Mouse (Mus musculus) myocyte (in vitro differentiated cells): ENCODE results near the gene Hmx2. TPM values are rescaled to one million over a fixed set of nuclear protein-coding genes. Genes with fewer than 3 reads are reported as not detected.

Experiments used
- H3K27me3 ChIP-seq: one replicate; pipeline ENCODE4 v1.6.1; 2011; ENCODE audit not compliant: control insufficient read depth, insufficient read depth, insufficient read length
- H3K36me3 ChIP-seq: one replicate; pipeline ENCODE4 v1.6.1; 2011; ENCODE audit not compliant: control insufficient read depth, insufficient read depth
- H3K4me2 ChIP-seq: one replicate; pipeline ENCODE4 v1.6.1; 2011; ENCODE audit warnings: low read depth, control low read depth
- H3K4me3 ChIP-seq: one replicate; pipeline ENCODE4 v1.5.1; 2011; ENCODE audit warnings: mild to moderate bottlenecking, control low read depth, moderate library complexity
- H3K79me2 ChIP-seq: one replicate; pipeline ENCODE4 v1.6.1; 2011; ENCODE audit not compliant: control insufficient read depth, insufficient read depth
- H3ac ChIP-seq: one replicate; pipeline ENCODE4 v1.6.1; 2011; ENCODE audit not compliant: control insufficient read depth, insufficient read length
- CEBPB ChIP-seq: IDR thresholded peaks from 2 replicates; pipeline ENCODE4 v1.6.1; 2011; ENCODE audit warnings: mild to moderate bottlenecking, moderate library complexity; ENCODE audit not compliant: poor library complexity, insufficient read depth, severe bottlenecking
- E2F4 ChIP-seq: IDR thresholded peaks from one replicate; pipeline ENCODE4 v1.6.1; 2011; ENCODE audit warnings: mild to moderate bottlenecking, control low read depth, moderate library complexity; ENCODE audit not compliant: insufficient read depth
- MAX ChIP-seq: IDR thresholded peaks from one replicate; pipeline ENCODE4 v1.6.1; 2011; ENCODE audit warnings: low read depth, mild to moderate bottlenecking, control low read depth
- MYOD1 ChIP-seq, 3 experiments: IDR thresholded peaks; one replicate each; pipeline ENCODE4 v1.6.1; 2011; ENCODE audit warnings: control low read depth in 2 of 3, low read depth in 2 of 3, mild to moderate bottlenecking in 2 of 3, moderate library complexity in 1 of 3; ENCODE audit not compliant: insufficient read length in 2 of 3, control insufficient read depth in 1 of 3
- MYOG ChIP-seq, 3 experiments: IDR thresholded peaks; one replicate each; pipeline ENCODE4 v1.6.1; 2011; ENCODE audit warnings: control low read depth in 2 of 3, low read depth in 2 of 3, mild to moderate bottlenecking in 2 of 3; ENCODE audit not compliant: insufficient read length in 2 of 3, control insufficient read depth in 1 of 3, insufficient read depth in 1 of 3
- POLR2A ChIP-seq: IDR thresholded peaks from one replicate; pipeline ENCODE4 v1.6.1; 2011; ENCODE audit warnings: low read depth, mild to moderate bottlenecking, control low read depth, moderate library complexity; ENCODE audit not compliant: insufficient read length
- POLR2AphosphoS2 ChIP-seq: IDR thresholded peaks from one replicate; pipeline ENCODE4 v1.6.1; 2011; ENCODE audit warnings: low read depth, control low read depth; ENCODE audit not compliant: insufficient read length
- REST ChIP-seq: IDR thresholded peaks from one replicate; pipeline ENCODE4 v1.6.1; 2011; ENCODE audit warnings: mild to moderate bottlenecking, control low read depth, moderate library complexity; ENCODE audit not compliant: insufficient read depth, insufficient read length
- SRF ChIP-seq: IDR thresholded peaks from one replicate; pipeline ENCODE4 v1.6.1; 2011; ENCODE audit warnings: low read depth; ENCODE audit not compliant: control insufficient read depth, insufficient read length
- TCF12 ChIP-seq: IDR thresholded peaks from one replicate; pipeline ENCODE4 v1.6.1; 2011; ENCODE audit warnings: mild to moderate bottlenecking, control low read depth; ENCODE audit not compliant: poor library complexity, insufficient read depth, severe bottlenecking
- TCF3 ChIP-seq: IDR thresholded peaks from one replicate; pipeline ENCODE4 v1.6.1; 2011; ENCODE audit warnings: low read depth, control low read depth; ENCODE audit not compliant: insufficient read length
- USF1 ChIP-seq: IDR thresholded peaks from one replicate; pipeline ENCODE4 v1.6.1; 2011; ENCODE audit warnings: low read depth, mild to moderate bottlenecking, control low read depth, moderate library complexity
- polyA plus RNA-seq: library from polyadenylated mRNA; unstranded; fragments of >200 nt; fragmentation: generic; extraction: Trizol; gene quantifications from one replicate; pipeline ENCODE4 v1.2.1, GENCODE M21; 2012; ENCODE audit warnings: missing spikeins

Hmx2 gene
- polyA plus RNA-seq, 1 experiment, result 0.76 TPM

DNA sequence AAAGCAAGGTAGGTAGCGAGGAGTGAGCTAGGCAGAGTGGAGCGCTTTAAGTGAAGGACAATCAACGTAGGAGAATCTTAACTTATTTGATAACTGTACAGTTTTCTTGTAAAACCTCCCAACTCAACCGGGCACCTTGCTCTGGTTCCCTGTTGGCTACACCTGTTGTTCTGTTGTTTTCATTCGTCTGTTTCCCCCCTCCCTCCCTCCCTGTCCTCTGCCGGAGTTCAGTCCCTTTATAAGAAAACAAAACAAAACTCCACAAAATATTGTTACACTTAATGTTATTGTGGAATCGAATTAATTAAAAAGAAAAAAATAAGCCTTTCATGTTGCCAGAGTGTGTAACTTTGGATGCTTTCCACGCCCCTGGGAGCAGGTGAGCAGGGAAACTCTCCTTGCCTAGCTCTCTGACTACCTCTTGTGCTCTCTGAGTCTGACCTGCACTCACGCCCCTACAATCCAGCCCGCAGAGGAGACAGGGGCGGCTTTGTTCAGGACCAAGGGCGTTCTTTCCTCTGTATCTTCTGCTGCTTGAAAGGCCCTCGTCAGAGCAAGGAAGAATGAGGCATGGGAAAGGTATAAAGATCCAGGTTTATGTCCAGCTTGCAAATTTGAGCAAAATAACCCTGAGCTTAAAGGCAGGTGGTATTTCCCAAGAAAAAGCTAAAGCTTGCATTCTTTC lies 2.7 kb upstream of the Hmx2 start:
- Histone ChIP-seq H3K4me3 (no peak overlapping the region), H3K36me3 (no peaks in the 10 kb centered on the region), H3K4me2 (no peak overlapping the region), H3K79me2 (no peaks in the 10 kb centered on the region), H3K27me3 (peaks cover 85% of the 10 kb centered on the region), H3ac (no peak overlapping the region)
- TF ChIP-seq POLR2A (no peak), TCF3 (no peak), SRF (no peak), MYOG (IDR thresholded peaks at IDR 0.05; ENCODE audit: control insufficient read depth in 1 of 3, insufficient read depth in 1 of 3, insufficient read length in 2 of 3, low read depth in 2 of 3) (no peak), POLR2AphosphoS2 (no peak), E2F4 (no peak), REST (no peak), TCF12 (no peak), MAX (no peak), MYOD1 (IDR thresholded peaks at IDR 0.05; ENCODE audit: control insufficient read depth in 1 of 3, insufficient read length in 2 of 3, low read depth in 2 of 3) (no peak), CEBPB (no peak), USF1 (no peak)

DNA sequence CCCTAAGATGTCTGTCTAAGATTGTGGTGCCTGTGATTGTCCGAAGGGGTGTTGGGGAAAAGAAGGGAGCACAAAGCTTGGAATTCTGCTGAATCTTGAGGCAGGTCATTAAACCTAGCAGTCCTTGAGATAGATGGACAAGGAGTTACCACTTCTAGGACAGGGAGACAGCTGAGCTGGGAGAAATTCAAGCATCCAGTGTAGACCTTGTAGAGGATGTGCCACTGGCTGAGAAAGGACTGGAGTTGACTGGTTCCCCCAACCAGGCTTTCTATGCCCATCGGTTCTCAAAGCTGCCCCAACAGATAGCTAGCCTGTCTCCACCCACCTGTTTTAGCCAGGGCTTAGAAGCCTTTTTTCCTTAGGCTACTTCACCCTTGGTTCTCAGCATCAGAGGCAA lies 2.1 kb upstream of the Hmx2 start:
- no peak for TF ChIP-seq POLR2A
- no peak for TF ChIP-seq POLR2AphosphoS2
- TF ChIP-seq MYOG (IDR thresholded peaks at IDR 0.05; ENCODE audit: control insufficient read depth in 1 of 3, insufficient read depth in 1 of 3, insufficient read length in 2 of 3, low read depth in 2 of 3), result no peak
- TF ChIP-seq MAX, result no peak
- no peak for TF ChIP-seq TCF12
- TF ChIP-seq E2F4, result no peak
- no peak for TF ChIP-seq USF1
- no peak for TF ChIP-seq TCF3
- no peak for TF ChIP-seq MYOD1 (IDR thresholded peaks at IDR 0.05; ENCODE audit: control insufficient read depth in 1 of 3, insufficient read length in 2 of 3, low read depth in 2 of 3)
- no peak for TF ChIP-seq SRF
- no peak for TF ChIP-seq CEBPB
- TF ChIP-seq REST, result no peak
- Histone ChIP-seq H3K36me3 (no peaks in the 10 kb centered on the region), H3K4me3 (no peak overlapping the region), H3K4me2 (no peak overlapping the region), H3ac (no peak overlapping the region), H3K79me2 (no peaks in the 10 kb centered on the region), H3K27me3 (peaks cover 85% of the 10 kb centered on the region)

DNA sequence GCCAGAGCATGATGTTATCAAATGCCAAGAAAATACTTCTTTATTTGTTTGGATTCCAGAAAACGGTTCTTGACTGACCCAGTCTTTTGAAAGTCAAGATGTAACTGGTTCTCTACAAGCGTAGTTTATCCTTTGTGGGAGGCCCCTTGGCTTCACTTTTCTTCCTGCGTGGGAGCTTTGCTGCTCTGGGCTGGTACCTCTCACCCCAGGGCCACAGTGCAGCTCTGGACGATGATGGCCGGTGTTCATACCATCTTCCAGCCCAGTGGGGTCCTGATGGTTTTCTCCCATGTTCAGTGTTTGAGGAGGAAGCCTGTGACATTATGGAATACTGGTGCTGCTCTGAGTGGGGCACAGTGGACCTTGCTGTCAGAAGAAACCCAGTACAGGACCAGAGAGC lies 1.1 kb upstream of the Hmx2 start:
- Histone ChIP-seq H3K79me2 (no peaks in the 10 kb centered on the region), H3K4me2 (no peak overlapping the region), H3K4me3 (no peak overlapping the region), H3ac (no peak overlapping the region), H3K36me3 (no peaks in the 10 kb centered on the region), H3K27me3 (peaks cover 85% of the 10 kb centered on the region)
- no peak for TF ChIP-seq TCF3
- TF ChIP-seq MAX, result no peak
- TF ChIP-seq SRF, result no peak
- TF ChIP-seq E2F4, result no peak
- TF ChIP-seq POLR2A, result no peak
- TF ChIP-seq POLR2AphosphoS2, result no peak

DNA sequence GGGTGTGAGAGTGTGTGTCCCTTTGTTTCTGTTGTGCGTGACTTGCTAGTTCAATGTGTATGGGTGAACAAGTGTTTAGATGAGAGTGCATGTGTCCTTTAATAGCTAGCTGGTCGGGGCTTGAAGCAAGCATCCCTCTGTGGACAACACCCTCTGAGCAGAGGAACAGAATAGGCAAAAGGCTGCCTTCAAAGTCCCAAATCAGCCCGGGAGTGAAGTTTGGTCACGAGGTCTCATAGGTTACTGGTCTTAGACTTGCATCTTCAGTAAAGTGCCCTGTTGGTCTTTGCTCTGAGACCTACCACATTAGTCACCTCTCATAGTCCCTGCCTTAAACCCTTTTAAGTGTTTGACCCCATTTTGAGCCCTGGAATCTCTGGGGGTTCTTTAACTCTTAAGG lies 2.9 kb downstream of the Hmx2 start:
- Histone ChIP-seq H3K79me2 (no peaks in the 10 kb centered on the region), H3K27me3 (peaks cover 82% of the 10 kb centered on the region), H3ac (no peak overlapping the region), H3K4me2 (no peak overlapping the region), H3K4me3 (no peak overlapping the region), H3K36me3 (no peaks in the 10 kb centered on the region)
- TF ChIP-seq POLR2A (no peak), CEBPB (no peak)

DNA sequence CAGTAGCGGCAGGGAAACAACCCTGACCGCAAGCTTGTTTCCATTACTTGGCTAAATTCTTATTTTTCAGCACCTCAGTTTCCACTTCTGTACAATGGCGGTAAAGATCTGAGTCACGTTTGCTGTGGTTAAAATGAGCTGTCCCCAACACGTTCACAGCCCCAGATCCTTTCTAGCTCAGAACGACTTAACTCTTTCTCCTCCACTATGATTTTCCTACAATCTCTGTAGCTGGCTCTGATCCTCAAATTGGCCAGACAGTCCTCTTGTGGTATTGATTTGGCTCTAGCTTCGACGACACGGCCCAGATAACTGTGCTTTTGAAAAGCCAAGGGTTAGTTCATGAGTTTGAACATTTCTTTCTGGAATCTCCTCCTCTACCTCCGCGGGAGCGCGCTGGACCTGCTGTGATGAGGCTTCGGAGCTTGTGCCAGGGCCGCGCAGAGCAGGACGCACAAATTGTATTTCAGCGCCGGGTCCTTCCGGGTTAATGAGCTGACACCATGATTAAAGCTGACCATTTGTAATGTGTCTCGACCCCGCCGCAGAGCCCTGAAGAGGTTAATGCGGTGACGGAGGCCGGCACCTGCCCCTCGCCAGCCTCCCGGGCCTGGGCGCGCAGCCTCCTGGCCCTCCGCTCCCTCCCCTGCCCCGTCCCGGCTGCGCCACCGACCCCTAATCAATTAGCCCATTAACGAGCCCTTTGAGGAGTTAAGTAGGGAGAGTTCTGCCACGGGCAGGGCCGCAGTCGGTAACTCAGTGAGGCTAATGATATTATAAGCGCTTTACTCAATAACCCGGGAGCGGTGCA lies 3.6 kb downstream of the Hmx2 start:
- no peak overlapping the region for H3K4me2 ChIP-seq
- peaks cover 80% of the 10 kb centered on the region for H3K27me3 ChIP-seq
- H3K4me3 ChIP-seq, result no peak overlapping the region
- H3K79me2 ChIP-seq, result no peaks in the 10 kb centered on the region
- H3ac ChIP-seq, result no peak overlapping the region
- TF ChIP-seq MYOG (IDR thresholded peaks at IDR 0.05; ENCODE audit: control insufficient read depth in 1 of 3, insufficient read depth in 1 of 3, insufficient read length in 2 of 3, low read depth in 2 of 3) (no peak), POLR2A (no peak), CEBPB (no peak), REST (no peak), SRF (no peak), MYOD1 (IDR thresholded peaks at IDR 0.05; ENCODE audit: control insufficient read depth in 1 of 3, insufficient read length in 2 of 3, low read depth in 2 of 3) (no peak), USF1 (no peak), TCF3 (no peak), TCF12 (no peak), POLR2AphosphoS2 (no peak), E2F4 (no peak), MAX (no peak)
- H3K36me3 ChIP-seq, result no peaks in the 10 kb centered on the region
